Mouse (Mus musculus) erythroblast, embryonic 14.5 days (primary cell): ENCODE measurements around the gene Wipf1. TPM values are rescaled to one million over a fixed set of nuclear protein-coding genes. Genes with fewer than 3 reads are reported as not detected.

ENCODE experiments used
- H3K27me3 ChIP-seq: 2 replicates; pipeline ENCODE4 v1.6.1; 2012; ENCODE audit warnings: inconsistent platforms; ENCODE audit not compliant: control insufficient read depth
- H3K36me3 ChIP-seq: 2 replicates; pipeline ENCODE4 v1.6.1; 2012; ENCODE audit warnings: mild to moderate bottlenecking, inconsistent platforms; ENCODE audit not compliant: control insufficient read depth
- H3K4me1 ChIP-seq: 2 replicates; pipeline ENCODE4 v1.6.1; 2012; ENCODE audit warnings: inconsistent platforms; ENCODE audit not compliant: control insufficient read depth
- H3K4me3 ChIP-seq: replicated peaks from 2 replicates; pipeline ENCODE3; 2012; ENCODE audit warnings: moderate library complexity, mild to moderate bottlenecking, inconsistent platforms
- H3K9me3 ChIP-seq: 2 replicates; pipeline ENCODE4 v1.6.1; 2012; ENCODE audit warnings: low read length, inconsistent platforms, mixed read lengths; ENCODE audit not compliant: control insufficient read depth
- GATA1 ChIP-seq: IDR thresholded peaks from 2 replicates; pipeline ENCODE4 v1.6.1; 2012; ENCODE audit warnings: low read length, inconsistent platforms, mixed read lengths
- TAL1 ChIP-seq: IDR thresholded peaks from 3 replicates; pipeline ENCODE4 v1.6.1; 2012; ENCODE audit warnings: low read length, inconsistent platforms, mixed read lengths
- polyA plus RNA-seq: library from polyadenylated mRNA; stranded (reverse); fragments of >175 nt; gene quantifications from 2 replicates; pipeline ENCODE4 v1.2.3, GENCODE M21; 2012

Wipf1 gene
- polyA plus RNA-seq, 1 experiment, result 1.7 TPM

- TF ChIP-seq TAL1 (no peak), GATA1 (no peak)
- no peaks in the 10 kb centered on the region for H3K9me3 ChIP-seq
- H3K36me3 ChIP-seq, result no peaks in the 10 kb centered on the region
- H3K27me3 ChIP-seq, result no peaks in the 10 kb centered on the region
- H3K4me1 ChIP-seq, result peaks cover 35% of the 10 kb centered on the region
- H3K4me3 ChIP-seq, result no peak overlapping the region
Observed at GRCm38 (mm10) chr2:73456154-73456553, 73.4 kb downstream of the Wipf1 start.

- H3K9me3 ChIP-seq, result no peaks in the 10 kb centered on the region
- TF ChIP-seq TAL1, result no peak
- no peak for TF ChIP-seq GATA1
- peaks cover 36% of the 10 kb centered on the region for H3K4me1 ChIP-seq
- H3K36me3 ChIP-seq, result no peaks in the 10 kb centered on the region
- H3K4me3 ChIP-seq, result no peak overlapping the region
- no peaks in the 10 kb centered on the region for H3K27me3 ChIP-seq
Observed at GRCm38 (mm10) chr2:73455541-73455940, 74.0 kb downstream of the Wipf1 start.

- TF ChIP-seq GATA1, result no peak
- TF ChIP-seq TAL1, result no peak
- Histone ChIP-seq H3K4me3 (peak overlapping the region; percentile 10), H3K9me3 (no peaks in the 10 kb centered on the region), H3K36me3 (no peaks in the 10 kb centered on the region), H3K4me1 (peaks cover 36% of the 10 kb centered on the region), H3K27me3 (no peaks in the 10 kb centered on the region)
Observed at GRCm38 (mm10) chr2:73454682-73455081, 74.9 kb downstream of the Wipf1 start.

GRCm38 (mm10) chr2:73454186-73454585 lies 75.3 kb downstream of the Wipf1 start:
- Histone ChIP-seq H3K4me1 (peaks cover 34% of the 10 kb centered on the region), H3K36me3 (no peaks in the 10 kb centered on the region), H3K9me3 (no peaks in the 10 kb centered on the region), H3K27me3 (no peaks in the 10 kb centered on the region), H3K4me3 (peak overlapping the region; percentile 10)
- TF ChIP-seq TAL1, result no peak
- no peak for TF ChIP-seq GATA1

GRCm38 (mm10) chr2:73453717-73454116 lies 75.8 kb downstream of the Wipf1 start:
- no peaks in the 10 kb centered on the region for H3K36me3 ChIP-seq
- no peaks in the 10 kb centered on the region for H3K9me3 ChIP-seq
- H3K27me3 ChIP-seq, result no peaks in the 10 kb centered on the region
- H3K4me3 ChIP-seq, result no peak overlapping the region
- TF ChIP-seq TAL1, result no peak
- TF ChIP-seq GATA1, result no peak
- H3K4me1 ChIP-seq, result peaks cover 34% of the 10 kb centered on the region

- TF ChIP-seq TAL1 (no peak), GATA1 (no peak)
- H3K4me1 ChIP-seq, result peaks cover 34% of the 10 kb centered on the region
- H3K9me3 ChIP-seq, result no peaks in the 10 kb centered on the region
- H3K36me3 ChIP-seq, result no peaks in the 10 kb centered on the region
- no peaks in the 10 kb centered on the region for H3K27me3 ChIP-seq
- no peak overlapping the region for H3K4me3 ChIP-seq
Observed at GRCm38 (mm10) chr2:73453085-73453484, 76.4 kb downstream of the Wipf1 start.

- TF ChIP-seq GATA1 (no peak), TAL1 (no peak)
- no peak overlapping the region for H3K4me3 ChIP-seq
- H3K36me3 ChIP-seq, result no peaks in the 10 kb centered on the region
- peaks cover 34% of the 10 kb centered on the region for H3K4me1 ChIP-seq
- H3K27me3 ChIP-seq, result no peaks in the 10 kb centered on the region
- no peaks in the 10 kb centered on the region for H3K9me3 ChIP-seq
Observed at GRCm38 (mm10) chr2:73452556-73452955, 77.0 kb downstream of the Wipf1 start.

GRCm38 (mm10) chr2:73451541-73451940 lies 78.0 kb downstream of the Wipf1 start:
- no peaks in the 10 kb centered on the region for H3K9me3 ChIP-seq
- peaks cover 34% of the 10 kb centered on the region for H3K4me1 ChIP-seq
- no peak overlapping the region for H3K4me3 ChIP-seq
- no peaks in the 10 kb centered on the region for H3K27me3 ChIP-seq
- TF ChIP-seq TAL1 (no peak), GATA1 (no peak)
- H3K36me3 ChIP-seq, result no peaks in the 10 kb centered on the region

GRCm38 (mm10) chr2:73450172-73450715 lies 79.3 kb downstream of the Wipf1 start:
- Histone ChIP-seq H3K27me3 (no peaks in the 10 kb centered on the region), H3K36me3 (peaks cover 2% of the 10 kb centered on the region), H3K4me3 (no peak overlapping the region), H3K9me3 (no peaks in the 10 kb centered on the region), H3K4me1 (peaks cover 31% of the 10 kb centered on the region)
- TF ChIP-seq TAL1, result no peak
- no peak for TF ChIP-seq GATA1

- Histone ChIP-seq H3K4me3 (no peak overlapping the region), H3K27me3 (no peaks in the 10 kb centered on the region), H3K9me3 (no peaks in the 10 kb centered on the region), H3K36me3 (peaks cover 12% of the 10 kb centered on the region), H3K4me1 (peaks cover 9% of the 10 kb centered on the region)
- TF ChIP-seq TAL1, result no peak
- TF ChIP-seq GATA1, result no peak
Observed at GRCm38 (mm10) chr2:73443985-73444384, 85.5 kb downstream of the Wipf1 start.
